Mouse (Mus musculus) kidney, adult 9 months (tissue): ENCODE measurements around the gene Zfp697.

ENCODE experiments used
- DNase-seq: peaks from one replicate; pipeline ENCODE4 v3.0.0; 2022

The Zfp697 gene

DNA sequence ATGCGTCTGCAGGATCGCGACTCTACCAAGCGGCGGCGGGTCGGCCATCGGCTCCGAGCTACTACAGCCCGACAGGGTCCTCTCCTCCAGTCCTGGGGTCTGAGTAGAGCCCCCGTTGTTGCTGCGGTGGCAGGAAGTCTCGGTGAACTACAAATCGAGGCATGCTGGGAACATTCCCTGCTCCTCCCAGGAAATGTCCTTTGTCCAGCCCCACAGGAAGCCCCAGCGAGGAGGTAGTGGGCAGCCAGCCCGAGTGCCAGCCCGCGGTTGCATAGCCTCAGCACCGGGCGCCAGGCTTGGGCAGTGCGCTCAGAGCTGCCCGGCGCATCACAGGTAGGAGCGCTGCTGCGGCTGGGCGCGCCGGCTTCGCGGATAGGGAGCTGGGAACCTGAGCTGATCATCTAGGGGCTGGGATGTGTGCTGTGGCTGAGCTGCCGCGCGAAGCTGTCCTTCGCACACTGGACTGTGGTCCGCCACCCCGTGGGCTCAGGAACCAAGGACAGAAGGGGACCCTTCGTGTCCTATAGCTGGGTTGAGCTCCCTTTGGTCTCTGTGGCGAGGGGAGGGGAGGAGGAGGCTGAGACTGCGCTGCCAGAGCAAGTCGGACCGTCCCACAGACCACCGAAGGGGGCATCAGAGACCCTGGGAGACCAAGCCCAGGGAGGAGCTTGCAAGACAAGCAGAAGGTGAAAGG is at the start of gene Zfp697:
Gene Zfp697, plus strand, starts transcription at position 216 of the 694 bp plus-strand sequence.
- DNase-seq = peak; percentile 91

DNA sequence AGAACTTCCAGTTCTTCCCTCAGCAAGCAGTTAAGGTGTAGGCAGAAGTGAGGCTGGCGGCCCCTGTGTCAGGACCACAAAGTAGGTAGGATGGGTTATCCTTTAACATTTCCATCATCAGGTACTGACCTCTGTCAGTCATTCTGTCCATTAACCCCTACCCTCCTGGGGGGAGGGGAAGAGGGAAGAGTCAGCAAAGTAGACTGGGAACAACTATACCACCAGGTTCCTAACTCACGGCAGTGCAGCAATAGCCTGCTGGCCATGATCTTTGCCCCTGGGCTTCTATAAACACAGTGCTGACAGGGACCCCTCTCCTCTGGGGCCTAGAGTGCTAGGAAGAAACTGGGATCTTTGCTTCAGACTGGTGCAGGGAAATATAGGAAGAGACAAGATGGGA is 48.3 kb upstream of the Zfp697 start:
- DNase-seq = peak; percentile 33

DNA sequence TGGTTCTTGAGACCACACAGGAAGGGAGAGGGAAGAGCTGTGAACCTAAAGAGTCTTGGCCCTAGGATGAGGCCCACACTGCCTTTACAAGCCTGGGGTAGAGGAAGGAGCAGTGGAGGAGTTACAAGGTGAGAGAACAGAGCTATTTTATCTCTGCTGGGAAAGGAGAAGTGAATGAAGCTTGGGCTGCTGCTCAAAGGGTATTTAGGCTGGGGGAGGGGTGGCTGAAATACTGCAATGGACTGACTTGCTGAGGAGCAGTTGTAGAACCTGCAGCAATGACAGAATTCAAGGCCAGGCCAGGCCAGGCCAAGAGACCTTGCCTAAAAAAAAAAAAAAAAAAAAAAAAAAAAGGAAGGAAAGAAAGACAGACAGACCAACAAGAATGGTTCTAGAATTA is 46.9 kb upstream of the Zfp697 start:
- DNase-seq = no peak

DNA sequence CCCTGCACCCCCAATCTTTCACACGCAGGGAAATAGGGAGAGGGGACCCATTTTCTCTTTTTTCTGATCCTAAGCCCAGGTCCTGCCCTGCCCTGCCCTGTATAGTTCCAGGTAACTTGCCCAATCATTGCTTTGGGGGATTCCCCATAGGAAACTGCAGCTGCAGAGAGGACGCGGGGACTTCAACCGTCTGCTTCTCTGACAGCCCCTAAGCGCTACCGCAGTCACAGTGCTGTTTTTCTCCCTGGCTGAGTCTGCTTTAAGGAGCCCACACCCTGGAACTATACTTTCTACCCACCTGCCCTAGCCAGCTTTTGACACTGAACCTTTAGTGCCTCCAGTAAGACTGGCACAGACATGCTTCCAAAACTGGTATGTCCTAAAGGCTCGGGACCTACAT is 46.4 kb upstream of the Zfp697 start:
- no peak for DNase-seq

DNA sequence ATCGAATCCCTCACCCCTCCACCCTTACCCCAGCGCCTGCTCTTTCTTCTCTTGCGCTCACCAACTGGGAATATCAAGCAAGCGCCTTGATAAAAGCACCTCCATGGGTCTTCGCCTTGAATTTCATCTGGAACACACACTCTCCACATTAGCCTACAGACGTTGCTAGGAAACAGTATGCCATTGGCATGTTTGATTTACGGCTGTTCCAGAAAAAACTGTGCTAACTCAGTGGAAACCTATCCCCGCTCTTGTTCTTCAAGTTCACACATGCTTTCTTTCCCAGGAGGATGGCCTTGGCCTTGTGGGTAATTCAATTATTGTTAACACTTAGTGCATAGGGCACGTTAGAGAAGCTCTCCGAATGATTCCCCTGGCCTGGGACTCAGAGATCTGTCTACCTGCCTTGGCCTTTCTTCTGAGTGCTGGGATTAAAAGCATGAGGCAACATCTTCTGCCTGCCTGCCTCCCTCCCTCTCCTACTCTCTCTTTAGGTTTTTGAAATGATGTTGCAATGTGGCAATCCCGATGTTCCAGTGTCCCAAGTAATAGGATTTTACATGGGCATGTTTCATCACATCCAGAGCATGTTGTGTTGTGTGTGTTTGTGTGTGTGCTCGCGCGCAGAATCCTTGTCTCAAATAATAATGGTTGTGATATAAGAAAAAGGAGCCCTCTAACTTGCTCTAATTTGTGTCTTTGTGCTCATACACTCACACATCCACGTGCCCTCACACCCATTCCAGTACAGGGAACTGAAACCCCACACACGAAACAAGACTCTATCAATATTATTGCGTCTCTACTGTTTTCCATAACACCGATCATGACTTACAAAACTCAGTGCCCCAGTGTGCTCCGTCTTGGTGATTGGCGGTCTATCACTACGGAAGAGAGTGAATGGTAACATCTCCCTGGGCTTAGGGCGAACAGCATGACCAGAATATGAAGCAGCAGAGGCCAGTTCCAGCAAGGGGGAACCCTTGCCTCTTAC is 45.3 kb upstream of the Zfp697 start:
- no peak for DNase-seq

- DNase-seq = peak; percentile 77
Observed at GRCm38 (mm10) chr3:98338584-98339041, 43.6 kb upstream of the Zfp697 start.

GRCm38 (mm10) chr3:98339097-98339705 is 43.1 kb upstream of the Zfp697 start:
- peak; percentile 20 for DNase-seq

DNA sequence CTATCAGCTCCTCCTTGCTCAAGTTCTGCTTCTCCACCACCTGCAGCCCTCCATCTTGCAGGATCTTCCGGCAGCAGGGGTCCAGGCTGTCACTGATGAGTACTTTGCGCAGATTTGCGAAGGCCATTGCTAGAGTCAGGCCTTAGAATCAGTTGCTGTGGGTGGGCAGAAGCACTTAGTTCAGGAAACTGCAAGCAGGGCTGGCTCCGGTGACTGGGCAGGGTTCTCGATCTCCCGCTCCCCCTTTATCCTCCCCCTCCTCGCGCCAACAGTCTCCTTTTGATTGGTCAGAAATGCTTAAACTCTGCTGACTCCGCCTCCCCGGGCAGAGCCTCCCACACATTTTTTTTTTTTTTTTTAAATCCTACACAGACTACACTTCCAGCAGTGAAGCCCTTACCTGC is 42.6 kb upstream of the Zfp697 start, which contains the start of gene Phgdh:
Gene Phgdh, minus strand, starts transcription at position 285 of the 404 bp plus-strand sequence.
- DNase-seq = peak; percentile 61

GRCm38 (mm10) chr3:98340818-98341594 is 41.3 kb upstream of the Zfp697 start:
- no peak for DNase-seq

GRCm38 (mm10) chr3:98343235-98343634 is 39.0 kb upstream of the Zfp697 start:
- no peak for DNase-seq

DNA sequence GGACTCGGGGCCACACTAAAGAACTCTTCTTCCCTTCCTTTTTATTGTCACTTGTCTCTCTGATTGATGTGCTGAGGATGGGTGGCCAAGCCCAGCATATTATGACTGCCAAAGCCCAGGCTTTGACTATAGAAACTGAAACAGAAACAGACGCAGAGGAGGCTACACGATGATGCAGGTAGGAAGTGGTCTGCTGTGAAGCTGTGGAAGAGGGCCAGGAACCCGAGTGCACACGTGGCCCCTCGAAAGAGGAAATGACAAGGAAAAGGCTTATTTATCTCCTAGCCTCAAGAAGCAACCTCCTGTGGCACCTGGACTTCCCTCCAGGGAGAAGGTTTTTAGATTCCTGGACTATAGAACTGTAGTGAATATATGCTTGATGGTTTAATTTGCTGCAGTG is 34.2 kb upstream of the Zfp697 start:
- no peak for DNase-seq

GRCm38 (mm10) chr3:98348705-98349104 is 33.6 kb upstream of the Zfp697 start:
- DNase-seq = no peak

DNA sequence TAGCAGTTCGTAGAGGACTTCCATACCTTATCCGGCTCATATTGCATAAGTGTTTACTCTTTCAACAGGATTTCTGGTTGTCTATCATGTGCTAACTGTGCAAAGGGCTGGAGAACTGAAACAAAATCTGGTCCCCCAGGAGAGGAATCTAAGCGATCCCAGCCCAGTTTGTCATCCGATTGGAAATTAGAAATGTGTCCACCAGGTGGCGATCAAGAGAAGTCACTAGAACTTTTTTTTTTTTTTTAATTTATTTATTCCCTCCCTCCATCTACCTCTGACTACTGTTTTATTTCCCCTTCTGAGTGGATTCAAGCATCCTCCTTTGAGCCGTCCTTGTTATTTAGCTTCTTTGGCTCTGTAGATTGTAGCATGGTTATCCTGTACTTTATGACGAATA is 28.4 kb upstream of the Zfp697 start:
- peak; percentile 84 for DNase-seq

DNA sequence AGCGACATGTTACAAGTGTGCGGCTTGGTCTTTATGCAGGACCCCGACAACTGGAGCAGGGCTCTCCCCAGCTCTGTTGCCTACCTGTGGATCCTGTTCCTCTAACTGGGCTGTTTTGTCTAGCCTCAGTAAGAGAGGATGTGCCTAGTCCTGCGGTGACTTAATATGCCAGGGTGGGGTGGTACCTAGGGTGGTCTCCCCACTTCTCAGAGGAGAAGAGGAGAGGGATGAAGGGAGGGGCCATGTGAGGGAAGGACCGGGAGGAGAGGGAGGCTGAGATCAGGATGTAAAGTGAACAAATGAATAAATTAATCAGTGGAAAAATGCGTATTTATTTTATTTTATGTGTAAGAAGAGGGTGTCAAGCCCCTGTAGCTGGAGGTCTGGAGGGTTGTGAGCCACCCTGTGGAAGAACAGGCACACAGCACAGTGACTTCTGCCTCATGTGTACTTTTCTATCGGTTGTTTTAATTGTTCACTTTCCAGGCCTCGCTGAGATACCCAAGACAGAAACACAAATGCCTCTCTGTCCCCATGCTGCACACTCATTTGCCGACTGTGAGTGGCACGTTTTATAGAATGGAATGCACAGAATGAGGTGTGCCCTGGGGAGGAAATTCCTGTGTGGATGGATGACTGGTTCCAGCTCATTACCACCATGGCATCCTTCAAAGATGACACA is 26.8 kb upstream of the Zfp697 start:
- no peak for DNase-seq

- DNase-seq = no peak
Observed at GRCm38 (mm10) chr3:98356026-98356365, 26.3 kb upstream of the Zfp697 start.

DNA sequence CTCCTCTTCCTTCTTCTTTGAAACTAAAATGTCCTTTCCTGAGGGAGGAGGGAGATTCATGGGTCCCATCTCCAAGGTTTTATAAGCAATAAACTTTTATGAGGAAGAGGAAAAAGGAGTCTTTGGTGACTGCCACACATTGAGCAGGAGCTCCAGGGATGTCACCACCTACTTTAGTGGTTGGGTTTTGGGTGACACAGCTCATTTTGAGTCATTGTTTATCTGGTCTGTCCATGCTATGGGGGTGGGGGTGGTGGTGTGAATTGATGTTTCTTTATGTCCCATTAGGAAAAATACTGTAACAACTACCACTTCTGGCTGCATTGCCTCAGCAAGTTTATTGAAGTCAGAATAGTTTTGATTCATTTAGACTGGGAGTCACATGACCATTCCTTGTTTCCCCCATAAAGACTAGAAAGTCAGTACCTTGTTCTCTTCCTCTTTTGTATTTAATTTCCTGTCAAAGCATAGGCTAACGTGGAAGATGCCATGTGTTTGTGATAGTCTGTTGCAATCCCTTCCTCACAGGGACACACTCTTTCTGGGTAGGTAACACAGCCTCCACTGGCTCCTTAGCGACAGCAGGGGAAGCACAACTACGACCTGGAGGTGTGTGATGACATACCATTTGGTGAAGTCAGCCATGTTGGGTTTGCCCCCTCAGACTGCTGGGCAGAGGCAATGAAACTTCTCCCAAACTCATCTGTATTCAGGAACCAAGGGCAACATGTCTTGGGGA is 25.5 kb upstream of the Zfp697 start:
- no peak for DNase-seq

DNA sequence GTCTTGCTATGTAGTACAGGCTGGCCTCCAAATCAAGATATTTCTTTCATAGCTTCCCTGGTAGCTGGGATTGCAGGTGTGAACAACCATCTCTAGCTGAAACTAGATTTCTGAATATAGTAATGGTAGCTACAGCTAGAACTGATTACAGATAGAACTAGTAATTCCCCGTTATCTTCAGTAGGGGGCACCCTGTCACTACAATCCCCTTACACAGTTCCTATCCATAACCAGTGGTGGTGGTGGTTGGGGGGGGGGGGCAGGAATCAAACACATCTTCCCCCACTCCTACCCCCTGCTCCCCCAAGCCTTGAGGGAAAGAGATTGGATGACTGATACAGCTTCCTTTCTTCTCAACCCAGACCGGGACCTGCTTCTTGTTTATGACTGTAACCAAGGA is 19.5 kb upstream of the Zfp697 start:
- DNase-seq = peak; percentile 81

- DNase-seq = no peak
Observed at GRCm38 (mm10) chr3:98366086-98366485, 16.2 kb upstream of the Zfp697 start.

GRCm38 (mm10) chr3:98366823-98367222 is 15.4 kb upstream of the Zfp697 start:
- no peak for DNase-seq

- peak; percentile 88 for DNase-seq
Observed at GRCm38 (mm10) chr3:98368283-98368682, 14.0 kb upstream of the Zfp697 start.

- DNase-seq = peak; percentile 89
Observed at GRCm38 (mm10) chr3:98368776-98369175, 13.5 kb upstream of the Zfp697 start.
